ENCODE assay signal across 8 mouse cellular contexts in the genomic region with DNA sequence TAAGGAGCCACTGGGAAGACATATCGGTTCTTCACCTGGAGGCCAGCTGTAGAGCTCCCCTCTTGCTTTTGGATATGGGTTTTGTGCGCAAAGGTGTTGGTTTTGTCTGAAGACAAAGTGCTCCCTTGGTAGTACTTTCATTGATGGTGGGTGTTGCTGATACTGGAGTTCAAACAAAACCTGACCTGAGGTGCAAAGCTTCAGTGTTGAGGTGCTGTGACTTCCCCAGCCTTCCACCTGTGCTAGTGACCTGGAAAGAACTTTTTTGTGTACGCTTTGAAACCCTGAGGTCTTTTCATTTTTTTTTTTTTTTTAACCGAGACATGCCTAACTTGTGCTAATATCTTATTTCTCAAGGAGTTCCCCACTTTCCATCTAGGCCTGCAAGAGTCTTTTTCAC. TPM values are rescaled to one million over a fixed set of nuclear protein-coding genes. Genes with fewer than 3 reads are reported as not detected.
DNase-seq lines count a peak whose midpoint lies in the region; ATAC-seq and TF ChIP-seq lines count a peak whose summit lies in the region.

No protein-coding gene starts in this region.

- DNase-seq in liver, adult 2 months (ENCODE audit: extremely low read depth, low read depth, low spot score) = peak; percentile 47
- no peak for DNase-seq in liver
- no peak for DNase-seq in limb, embryonic 11.5 days (ENCODE audit: low spot score)
- no peak for DNase-seq in adipocyte (ENCODE audit: low spot score)
- no peak for DNase-seq in right cerebral cortex, postnatal 10 days (ENCODE audit: low spot score in 2 of 2)
- DNase-seq in kidney, postnatal 4 days = no peak

- H3K9me3 ChIP-seq in forebrain, embryonic 12.5 days = no peaks in the 10 kb centered on the region
- no peaks in the 10 kb centered on the region for H3K9me3 ChIP-seq in limb, embryonic 11.5 days (ENCODE audit: control insufficient read depth, low read length)
- H3K9me3 ChIP-seq in neural tube, embryonic 15.5 days (replicated peaks) = no peaks in the 10 kb centered on the region

- ATAC-seq in forebrain, embryonic 12.5 days (ENCODE audit: low FRiP score) = no peak
- ATAC-seq in limb, embryonic 11.5 days (ENCODE audit: insufficient number of reproducible peaks, low FRiP score, low TSS enrichment, low read depth) = no peak
- no peak for ATAC-seq in neural tube, embryonic 15.5 days (ENCODE audit: low FRiP score)

- TF ChIP-seq CTCF in liver, adult 2 months (IDR thresholded peaks at IDR 0.05; ENCODE audit: low read depth, low read length) = no peak

- H3K79me2 ChIP-seq in liver, adult 2 months (ENCODE audit: control insufficient read depth, insufficient read depth, low read length) = peaks cover 22% of the 10 kb centered on the region

- no peak for TF ChIP-seq POLR2A in liver, adult 2 months (IDR thresholded peaks at IDR 0.05; ENCODE audit: extremely low read depth, insufficient read depth, low read length)

- peaks cover 13% of the 10 kb centered on the region; the same call in 1 of the 2 replicates for H3K4me1 ChIP-seq in liver, adult 2 months (ENCODE audit: control insufficient read depth, insufficient read depth, low read length)
- H3K4me1 ChIP-seq in forebrain, embryonic 12.5 days = peaks cover 27% of the 10 kb centered on the region
- no peaks in the 10 kb centered on the region; the same call in 1 of the 2 replicates for H3K4me1 ChIP-seq in limb, embryonic 11.5 days (ENCODE audit: control insufficient read depth, insufficient read depth, low read length)
- H3K4me1 ChIP-seq in neural tube, embryonic 15.5 days = peaks cover 37% of the 10 kb centered on the region

- no peak overlapping the region for H3K27ac ChIP-seq in liver, adult 2 months (replicated peaks; ENCODE audit: insufficient read depth, low read depth, low read length)
- H3K27ac ChIP-seq in forebrain, embryonic 12.5 days = no peak overlapping the region
- H3K27ac ChIP-seq in limb, embryonic 11.5 days (replicated peaks; ENCODE audit: low read depth, low read length) = no peak overlapping the region
- H3K27ac ChIP-seq in neural tube, embryonic 15.5 days (replicated peaks) = no peak overlapping the region

- H3K36me3 ChIP-seq in liver, adult 2 months (ENCODE audit: control insufficient read depth, insufficient read depth, low read length) = no peaks in the 10 kb centered on the region
- no peaks in the 10 kb centered on the region for H3K36me3 ChIP-seq in forebrain, embryonic 12.5 days (replicated peaks)
- H3K36me3 ChIP-seq in limb, embryonic 11.5 days (ENCODE audit: control insufficient read depth, insufficient read depth, low read length) = no peaks in the 10 kb centered on the region
- no peaks in the 10 kb centered on the region for H3K36me3 ChIP-seq in neural tube, embryonic 15.5 days

- 55% methylated on average over 4 of the region's 4 CpGs for WGBS in liver, adult 2 months
- 93% methylated on average over 4 of the region's 4 CpGs for WGBS in forebrain, embryonic 12.5 days
- WGBS in limb, embryonic 11.5 days = 89% methylated on average over 4 of the region's 4 CpGs
- 81% methylated on average over 4 of the region's 4 CpGs for WGBS in neural tube, embryonic 15.5 days

- peak overlapping the region; percentile 72 for H3K4me2 ChIP-seq in forebrain, embryonic 12.5 days
- H3K4me2 ChIP-seq in limb, embryonic 11.5 days (ENCODE audit: low read depth, severe bottlenecking) = peak overlapping the region; percentile 58; the same call in 1 of the 2 replicates
- H3K4me2 ChIP-seq in neural tube, embryonic 15.5 days = peak overlapping the region; percentile 71

- H3K4me3 ChIP-seq in liver, adult 2 months (ENCODE audit: insufficient read depth, low read depth, low read length) = peak overlapping the region; percentile 28; the same call in 1 of the 2 replicates
- peak overlapping the region; percentile 88 for H3K4me3 ChIP-seq in forebrain, embryonic 12.5 days (replicated peaks)
- H3K4me3 ChIP-seq in limb, embryonic 11.5 days (ENCODE audit: low read depth, low read length) = peak overlapping the region; percentile 74; the same call in 1 of the 2 replicates
- peak overlapping the region; percentile 96 for H3K4me3 ChIP-seq in neural tube, embryonic 15.5 days (replicated peaks)

- H3K9ac ChIP-seq in liver, adult 2 months (ENCODE audit: low read depth, low read length) = no peak overlapping the region
- no peak overlapping the region; the same call in 1 of the 2 replicates for H3K9ac ChIP-seq in forebrain, embryonic 12.5 days
- H3K9ac ChIP-seq in limb, embryonic 11.5 days (ENCODE audit: low read length) = no peak overlapping the region
- peak overlapping the region; percentile 99; the same call in 1 of the 2 replicates for H3K9ac ChIP-seq in neural tube, embryonic 15.5 days (replicated peaks)

- H3K27me3 ChIP-seq in liver, adult 2 months (ENCODE audit: control insufficient read depth, insufficient read depth, low read length) = no peaks in the 10 kb centered on the region
- no peaks in the 10 kb centered on the region for H3K27me3 ChIP-seq in forebrain, embryonic 12.5 days
- H3K27me3 ChIP-seq in limb, embryonic 11.5 days (ENCODE audit: control insufficient read depth, insufficient read depth, low read length) = no peaks in the 10 kb centered on the region
- H3K27me3 ChIP-seq in neural tube, embryonic 15.5 days (replicated peaks) = no peaks in the 10 kb centered on the region

RNA-seq across cellular contexts. Expression of a gene that starts 1.6 kb away (rescaled TPM):
- 26.5 and 27.4 TPM in 2 replicates for total RNA-seq in liver, adult 2 months (2014; rRNA removed)
- polyA plus RNA-seq in liver, adult 2 months (2012; rRNA removed) = 11.8 and 14.5 TPM in 2 replicates
- polyA plus RNA-seq in forebrain, embryonic 12.5 days (2016; fragmentation: Nextera tagmentation; extraction: Ambion mirVana) = 64.9 and 65.5 TPM in 2 replicates
- polyA plus RNA-seq in limb, embryonic 11.5 days (2014; fragmentation: Nextera tagmentation; extraction: Ambion mirVana) = 55.5 and 63.4 TPM in 2 replicates
- 37.1 and 38.4 TPM in 2 replicates for polyA plus RNA-seq in neural tube, embryonic 15.5 days (2015; fragmentation: Nextera tagmentation; extraction: Ambion mirVana)

RNA-seq across cellular contexts. Expression of a gene that starts 20.3 kb away (rescaled TPM):
- total RNA-seq in liver, adult 2 months (2014; rRNA removed) = not detected in 2 replicates
- polyA plus RNA-seq in liver, adult 2 months (2012; rRNA removed) = not detected in 2 replicates
- polyA plus RNA-seq in forebrain, embryonic 12.5 days (2016; fragmentation: Nextera tagmentation; extraction: Ambion mirVana) = not detected in 2 replicates
- not detected in 2 replicates for polyA plus RNA-seq in limb, embryonic 11.5 days (2014; fragmentation: Nextera tagmentation; extraction: Ambion mirVana)
- polyA plus RNA-seq in neural tube, embryonic 15.5 days (2015; fragmentation: Nextera tagmentation; extraction: Ambion mirVana) = 27.0 and 35.1 TPM in 2 replicates

Comparison
In these comparisons a context has a peak if more than half of its experiments do, and no peak if none do; other contexts are left out.
1. H3K4me3 ChIP-seq: peak in every context shown above with its lines; median percentile 96 in neural tube, embryonic 15.5 days; 88 in forebrain, embryonic 12.5 days; 74 in limb, embryonic 11.5 days; 28 in liver, adult 2 months.
2. RNA of a gene that starts 20.3 kb away (polyA plus RNA-seq): 27.0 to 35.1 TPM in neural tube, embryonic 15.5 days; not detected in limb, embryonic 11.5 days, not detected in liver, adult 2 months and not detected in forebrain, embryonic 12.5 days; every median in the first group is over 10 times any median in the second.
3. Peak in every context shown above with its lines, with median percentiles within 50 percentile points of each other: H3K4me2 ChIP-seq.